Mouse (Mus musculus): Measurements from ENCODE around the gene Akt3. TPM values are rescaled to one million over a fixed set of nuclear protein-coding genes. Genes with fewer than 3 reads are reported as not detected.

Akt3 gene
- total RNA-seq, 1 experiment from 2014 or later = 113 TPM

DNA sequence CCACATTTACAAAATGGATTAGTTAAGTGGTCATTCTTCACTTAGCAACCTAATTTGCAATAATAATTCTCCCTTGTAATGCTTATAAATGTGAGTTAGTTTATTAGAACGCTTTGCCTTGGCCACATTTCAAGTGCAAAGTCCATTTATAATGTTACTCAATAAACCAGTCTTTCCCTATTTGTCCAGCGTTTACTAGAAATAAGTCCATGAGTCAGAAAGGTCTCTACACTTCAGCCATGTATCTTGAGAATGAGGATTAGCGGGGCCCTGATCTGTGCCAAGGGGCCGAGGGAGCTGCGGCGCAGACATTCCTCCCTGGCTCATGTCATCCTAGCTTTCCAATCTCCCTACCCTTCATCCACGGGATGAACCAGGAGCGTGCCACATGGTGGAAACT lies 275.3 kb downstream of the Akt3 start:
- ATAC-seq (replicated peaks in 1 of 2; ENCODE audit: insufficient read depth in 1 of 2, low FRiP score in 2 of 2, low TSS enrichment in 1 of 2, low read depth in 1 of 2, poor library complexity in 2 of 2, severe bottlenecking in 2 of 2) = no peak

GRCm38 (mm10) chr1:176981511-176981910 lies 276.5 kb downstream of the Akt3 start:
- ATAC-seq (replicated peaks in 1 of 2; ENCODE audit: insufficient read depth in 1 of 2, low FRiP score in 2 of 2, low TSS enrichment in 1 of 2, low read depth in 1 of 2, poor library complexity in 2 of 2, severe bottlenecking in 2 of 2) = no peak

GRCm38 (mm10) chr1:176980801-176981400 lies 277.1 kb downstream of the Akt3 start:
- ATAC-seq (replicated peaks in 1 of 2; ENCODE audit: insufficient read depth in 1 of 2, low FRiP score in 2 of 2, low TSS enrichment in 1 of 2, low read depth in 1 of 2, poor library complexity in 2 of 2, severe bottlenecking in 2 of 2) = no peak

DNA sequence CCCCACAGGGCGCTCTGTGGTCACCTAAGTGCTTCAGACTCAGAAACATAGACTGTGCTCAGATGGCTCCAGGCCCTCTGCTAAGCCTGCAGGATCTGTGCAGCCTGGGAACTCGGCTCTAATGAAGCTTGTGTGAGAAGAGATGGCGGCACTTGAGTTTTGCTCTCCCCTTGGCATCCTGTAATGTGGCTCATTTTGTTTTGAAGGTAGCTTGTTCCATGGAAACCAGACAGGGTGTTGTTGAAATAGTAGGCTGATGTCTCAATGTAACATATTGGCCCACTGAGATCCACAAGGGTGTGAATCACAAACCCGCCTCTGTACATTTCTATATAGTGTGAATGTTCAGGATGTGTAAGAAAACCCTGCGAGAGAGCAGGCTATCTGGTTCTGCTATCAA lies 277.9 kb downstream of the Akt3 start:
- no peak for ATAC-seq (replicated peaks in 1 of 2; ENCODE audit: insufficient read depth in 1 of 2, low FRiP score in 2 of 2, low TSS enrichment in 1 of 2, low read depth in 1 of 2, poor library complexity in 2 of 2, severe bottlenecking in 2 of 2)

GRCm38 (mm10) chr1:176979235-176979634 lies 278.8 kb downstream of the Akt3 start:
- ATAC-seq (replicated peaks in 1 of 2; ENCODE audit: insufficient read depth in 1 of 2, low FRiP score in 2 of 2, low TSS enrichment in 1 of 2, low read depth in 1 of 2, poor library complexity in 2 of 2, severe bottlenecking in 2 of 2) = no peak

- no peak for ATAC-seq (replicated peaks in 1 of 2; ENCODE audit: insufficient read depth in 1 of 2, low FRiP score in 2 of 2, low TSS enrichment in 1 of 2, low read depth in 1 of 2, poor library complexity in 2 of 2, severe bottlenecking in 2 of 2)
Observed at GRCm38 (mm10) chr1:176973356-176974088, 284.5 kb downstream of the Akt3 start.

GRCm38 (mm10) chr1:176971479-176971797 lies 286.6 kb downstream of the Akt3 start:
- no peak for ATAC-seq (replicated peaks in 1 of 2; ENCODE audit: insufficient read depth in 1 of 2, low FRiP score in 2 of 2, low TSS enrichment in 1 of 2, low read depth in 1 of 2, poor library complexity in 2 of 2, severe bottlenecking in 2 of 2)

GRCm38 (mm10) chr1:176970635-176971478 lies 287.1 kb downstream of the Akt3 start:
- no peak for ATAC-seq (replicated peaks in 1 of 2; ENCODE audit: insufficient read depth in 1 of 2, low FRiP score in 2 of 2, low TSS enrichment in 1 of 2, low read depth in 1 of 2, poor library complexity in 2 of 2, severe bottlenecking in 2 of 2)

Other genes starting within 250 kb of the Akt3 start
- 46.5 and 53.8 TPM in 2 replicates for gene Zbtb18, start 184.1 kb upstream of the Akt3 start, total RNA-seq (2017)

Measured in hematopoietic stem cell, adult 5-6 weeks (primary cell).